Mouse (Mus musculus) left cerebral cortex, postnatal 4 days (tissue): ENCODE measurements around the gene Tln1. TPM values are rescaled to one million over a fixed set of nuclear protein-coding genes. Genes with fewer than 3 reads are reported as not detected.
"Not testable (repeated sequence)": the region's sequence is repeated elsewhere in the genome, so short reads cannot be mapped to it uniquely, and the experiment has no call there.

Experiments used
- DNase-seq: peaks from one replicate; pipeline ENCODE4 v3.0.0-alpha.2; 2022
- intact Hi-C: fragments of 180-260 bp; cut with DNase I; formaldehyde crosslinking; loops from one replicate; pipeline ENCODE4 v1.15.1; 2025
- total RNA-seq, 2 experiments: library from RNA; stranded (reverse); gene quantifications; 2 replicates each; pipeline ENCODE4 v1.2.3; 2021

Gene Tln1
- 10 to 100 TPM; 49.1 to 59.1 TPM for total RNA-seq

DNA sequence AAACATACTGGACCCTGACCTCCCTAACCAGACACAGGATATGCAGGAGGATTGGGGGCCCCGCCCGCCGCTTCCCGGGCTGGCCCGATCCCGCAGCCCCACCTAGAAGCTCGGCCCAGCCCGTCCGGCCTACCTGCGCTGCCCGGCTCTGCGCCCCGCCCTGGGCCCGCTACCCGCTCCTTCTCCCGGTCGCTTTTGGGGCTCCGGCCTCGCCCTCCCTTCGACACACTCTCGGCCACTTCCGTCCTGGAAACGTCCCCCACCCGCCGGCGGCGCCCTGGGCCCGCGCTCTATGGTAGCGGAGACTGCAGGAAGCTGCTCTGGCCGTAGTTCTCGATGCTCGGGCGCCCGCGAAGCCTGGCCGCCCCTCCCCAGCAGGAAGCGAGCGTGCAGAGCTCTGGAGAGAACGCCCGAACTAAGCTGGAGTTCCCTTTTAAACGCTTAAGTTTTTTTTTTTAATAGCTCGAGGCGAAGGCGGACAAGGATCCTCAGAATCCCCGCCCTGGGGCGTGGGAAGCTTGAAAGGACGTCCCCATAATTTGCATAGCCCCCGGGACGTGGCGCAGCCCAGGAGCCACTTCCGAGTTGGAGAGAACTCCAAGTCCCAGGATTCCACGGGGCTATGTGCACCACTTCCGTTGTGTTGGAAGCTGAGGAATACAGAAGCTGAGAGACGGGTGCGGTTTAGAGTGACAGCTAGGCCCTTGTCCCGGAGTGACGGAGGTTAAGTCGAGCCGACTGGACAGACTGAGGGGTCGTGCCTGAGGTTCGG is at the start of gene Tln1, which contains the start of gene Creb3:
TSS of gene Tln1 (minus strand) at position 695 of the 772 bp plus-strand sequence.
TSS of gene Creb3 (plus strand) at position 336 of the 772 bp plus-strand sequence.
- DNase-seq = peak; percentile 93
- intact Hi-C loops = no loop called here

DNA sequence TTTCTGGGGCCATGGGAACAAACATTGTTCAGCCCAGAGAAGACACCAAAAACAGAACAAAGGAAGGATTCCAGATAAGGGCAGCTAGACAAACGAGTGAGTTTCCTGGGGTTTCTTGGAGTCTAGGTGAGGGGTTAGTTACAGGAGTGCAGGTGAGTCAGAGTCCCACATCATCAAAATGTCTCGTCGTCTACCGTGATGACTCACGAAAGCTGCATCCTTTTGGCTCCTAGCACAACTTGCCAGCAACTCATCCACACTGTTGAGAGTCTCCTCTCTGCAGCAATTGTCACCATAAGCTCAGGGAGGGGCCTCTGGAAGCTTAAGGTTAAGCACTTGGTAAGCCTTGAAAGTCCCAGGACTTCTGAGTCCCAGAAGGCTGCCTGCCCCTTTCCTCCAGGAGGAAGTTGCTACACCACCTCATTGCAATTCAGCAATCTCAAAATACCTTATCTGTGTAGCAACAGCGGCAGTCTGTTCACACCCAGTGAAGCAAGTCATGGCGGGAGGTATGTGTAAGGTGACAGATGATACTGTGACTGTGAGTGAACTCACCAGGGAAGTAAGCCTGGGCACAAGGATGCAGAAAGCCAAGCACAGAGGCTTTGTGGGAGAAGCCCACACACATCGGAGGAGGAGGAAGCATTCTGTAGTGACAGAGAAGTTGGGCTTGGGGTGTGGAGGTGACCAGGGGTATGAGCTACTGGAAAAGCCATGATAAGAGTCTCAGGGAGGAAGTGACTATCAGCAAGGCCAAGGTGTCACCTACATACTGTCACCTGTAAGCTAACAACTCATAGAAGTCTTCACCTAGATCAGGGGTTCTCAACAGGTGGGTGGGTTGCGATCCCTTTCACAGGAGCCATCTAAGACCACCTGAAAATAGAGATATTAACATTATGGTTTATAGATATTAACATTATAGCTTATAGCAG is 42.5 kb upstream of the Tln1 start:
- no peak for DNase-seq
- intact Hi-C loops = no loop called here

GRCm38 (mm10) chr4:43604099-43604498 is 41.6 kb upstream of the Tln1 start:
- intact Hi-C loops = no loop called here
- no peak for DNase-seq

DNA sequence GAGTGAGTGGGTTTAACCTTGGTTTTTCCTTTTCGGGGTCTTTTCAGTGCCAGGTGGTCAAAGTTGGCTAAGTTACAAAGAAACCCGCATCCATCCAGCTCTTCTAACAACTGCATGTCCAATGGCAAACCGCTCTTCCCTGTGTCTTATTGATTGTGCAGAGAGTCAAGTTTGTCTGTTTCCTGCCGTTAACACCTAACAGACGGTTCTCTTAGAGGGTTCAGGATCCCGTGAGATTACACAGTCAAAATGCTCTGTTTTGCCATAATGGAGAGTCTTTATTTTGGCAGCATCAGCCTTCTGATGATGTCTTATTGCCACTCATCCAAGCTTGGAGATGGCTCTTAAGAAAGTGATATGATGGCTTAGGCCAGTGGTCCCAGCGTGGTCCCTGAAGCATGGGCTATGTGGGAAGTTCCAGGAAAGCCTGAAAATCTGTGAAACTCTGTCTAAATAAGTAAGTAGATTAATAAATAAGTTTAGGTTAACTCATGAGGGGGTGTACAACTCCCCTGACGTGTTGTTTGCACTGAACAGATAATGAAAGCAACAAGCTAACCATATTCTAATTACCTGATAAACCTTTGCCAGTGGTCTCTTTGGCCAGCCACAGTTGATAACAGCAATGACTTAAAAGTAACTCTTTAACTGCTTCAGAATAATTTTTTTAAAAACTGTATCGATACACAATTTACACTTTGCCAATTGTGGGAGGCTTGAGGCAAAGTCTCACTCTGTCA is 37.9 kb upstream of the Tln1 start:
- no peak for DNase-seq
- intact Hi-C loops = no loop called here

DNA sequence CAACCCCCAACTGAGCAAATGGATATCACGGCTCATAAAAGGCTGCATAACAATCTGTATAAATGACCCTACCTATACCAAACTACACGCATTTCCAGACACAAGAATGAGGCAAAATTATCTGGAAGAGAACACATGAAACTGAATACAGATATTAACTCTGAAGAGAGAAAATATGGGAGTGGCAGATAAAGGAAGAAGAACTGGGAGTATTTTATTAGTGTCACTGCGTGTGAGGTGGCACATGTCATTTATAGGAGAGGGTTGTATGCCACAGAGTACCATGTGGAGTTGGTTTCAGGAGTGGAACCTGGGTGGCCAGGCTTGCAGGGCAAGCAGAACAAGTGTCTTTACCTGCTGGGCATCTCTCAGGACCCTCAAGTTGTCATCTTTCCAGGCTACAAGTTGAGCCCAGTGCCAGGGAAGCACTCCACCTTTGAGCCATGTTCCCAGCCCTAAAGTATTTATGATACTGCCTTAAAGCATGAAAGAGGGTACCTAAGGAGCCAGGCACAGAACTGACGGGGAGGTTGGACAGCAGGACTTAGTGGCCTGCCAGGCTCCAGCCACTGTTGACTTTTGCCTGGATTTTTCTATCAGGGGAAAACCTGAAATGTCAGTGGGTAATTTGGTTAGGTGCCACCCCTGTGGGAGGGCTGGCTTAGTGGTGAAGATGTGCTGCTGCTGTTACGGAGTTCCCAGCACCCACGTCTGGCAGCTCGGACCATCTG is 36.3 kb upstream of the Tln1 start:
- intact Hi-C loops = no loop called here
- DNase-seq = no peak

DNA sequence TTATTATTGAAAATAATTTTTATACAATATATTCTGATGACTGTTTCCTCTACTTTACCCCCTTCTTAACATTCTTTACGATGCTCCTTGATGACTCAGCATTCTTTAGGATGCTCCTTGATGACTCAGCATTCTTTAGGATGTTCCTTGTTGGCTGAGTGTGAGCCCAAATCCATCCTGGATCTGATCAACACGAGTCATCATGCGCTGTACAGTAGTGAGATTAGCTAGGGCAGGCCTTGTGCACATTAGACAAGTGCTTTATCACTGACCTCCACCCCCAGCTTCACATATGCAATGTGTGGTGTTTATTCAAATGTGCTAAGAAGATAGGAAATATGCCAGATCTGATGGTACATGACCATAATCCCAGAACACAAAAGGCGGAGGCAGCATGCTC is 35.7 kb upstream of the Tln1 start:
- DNase-seq = no peak
- intact Hi-C loops = no loop called here

DNA sequence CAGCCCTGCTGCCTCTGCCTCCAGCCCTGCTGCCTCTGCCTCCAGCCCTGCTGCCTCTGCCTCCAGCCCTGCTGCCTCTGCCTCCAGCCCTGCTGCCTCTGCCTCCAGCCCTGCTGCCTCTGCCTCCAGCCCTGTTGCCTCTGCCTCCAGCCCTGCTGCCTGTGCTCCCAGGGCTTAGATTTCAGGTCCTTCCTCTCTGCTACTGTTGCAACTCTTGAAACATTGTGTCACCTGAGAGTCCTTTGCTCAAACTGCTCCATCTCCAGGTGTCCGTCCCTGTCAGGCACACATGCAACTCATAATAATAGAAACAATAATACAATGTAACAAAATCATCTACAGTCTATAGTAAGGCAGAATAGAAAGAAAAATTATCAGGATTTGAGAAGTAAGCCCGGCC is 34.1 kb upstream of the Tln1 start:
- DNase-seq, intact Hi-C loops: not testable (repeated sequence)

- intact Hi-C loops = no loop called here
- no peak for DNase-seq
These were observed 31.0 kb upstream of the Tln1 start for GRCm38 (mm10) chr4:43593453-43593852.

DNA sequence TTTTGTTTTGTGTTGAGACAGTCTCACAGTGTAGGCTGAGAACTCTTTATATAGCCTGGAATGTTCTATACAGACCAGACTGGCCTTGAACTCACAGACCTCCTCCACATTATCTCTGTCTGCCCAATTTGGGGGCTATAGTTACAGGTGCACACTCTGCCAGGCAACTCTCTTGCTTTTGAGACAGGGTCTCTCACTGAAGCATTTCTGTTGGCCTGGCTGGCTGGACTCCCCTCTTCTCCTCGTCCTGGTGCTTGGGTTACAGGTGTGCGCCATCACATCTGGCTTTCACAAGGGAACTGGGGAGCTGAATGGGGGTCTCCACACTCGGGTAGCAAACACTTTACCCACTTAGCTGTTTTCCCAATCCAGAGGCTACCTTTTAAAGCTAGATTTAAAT is 29.5 kb upstream of the Tln1 start:
- DNase-seq = no peak
- intact Hi-C loops = no loop called here

GRCm38 (mm10) chr4:43591543-43591942 is 29.1 kb upstream of the Tln1 start:
- no peak for DNase-seq

DNA sequence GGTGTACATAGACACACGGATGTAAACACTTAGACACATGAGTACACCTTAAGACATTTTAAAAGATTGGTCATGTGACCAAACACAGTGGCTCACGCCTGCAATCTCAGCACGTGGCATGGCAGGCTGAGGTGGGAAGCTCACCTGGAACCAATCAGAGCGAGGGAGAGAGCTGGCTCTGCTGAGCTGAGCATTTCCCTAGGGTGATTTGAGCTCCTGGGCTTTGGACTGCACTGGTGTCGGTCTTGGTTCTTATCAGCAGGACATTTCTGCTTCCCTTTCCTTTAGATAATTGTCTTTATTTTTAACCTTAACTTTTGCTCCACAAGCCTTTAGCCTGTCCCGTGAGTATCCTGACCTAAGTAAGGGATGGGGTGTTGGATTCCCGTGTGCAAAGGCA is 25.2 kb upstream of the Tln1 start:
- DNase-seq = no peak
- intact Hi-C loops = no loop called here

More at GRCm38 (mm10) chr4:43591543-43591942, 29.1 kb upstream of the Tln1 start:
- intact Hi-C loops = no loop called here

GRCm38 (mm10) chr4:43586411-43586810 is 23.9 kb upstream of the Tln1 start:
- intact Hi-C loops = no loop called here
- no peak for DNase-seq

DNA sequence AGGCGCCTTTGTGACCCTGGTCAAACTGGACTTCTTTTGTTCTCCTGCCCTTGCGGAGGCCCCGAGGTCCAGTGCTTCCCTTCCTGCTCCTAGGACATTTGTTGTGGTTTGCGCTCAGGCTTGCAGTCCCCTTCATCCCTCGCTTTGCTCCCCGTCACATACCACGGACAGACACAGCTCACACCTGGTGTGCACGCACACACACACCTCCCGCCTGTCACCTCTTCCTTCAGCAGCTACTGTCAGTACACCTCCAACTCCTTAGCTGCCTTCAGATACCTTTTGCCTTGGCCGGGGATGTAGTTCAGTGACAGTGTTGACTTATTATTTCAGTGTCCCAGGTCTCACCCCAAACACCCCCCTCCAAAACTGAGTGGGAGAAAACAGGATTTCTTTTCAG is 23.2 kb upstream of the Tln1 start:
- DNase-seq = no peak
- intact Hi-C loops = no loop called here

GRCm38 (mm10) chr4:43584444-43585416 is 22.2 kb upstream of the Tln1 start, which contains the start of gene Msmp:
Gene Msmp (minus strand): TSS chr4:43584494.
- no peak for DNase-seq
- intact Hi-C loops = no loop called here

DNA sequence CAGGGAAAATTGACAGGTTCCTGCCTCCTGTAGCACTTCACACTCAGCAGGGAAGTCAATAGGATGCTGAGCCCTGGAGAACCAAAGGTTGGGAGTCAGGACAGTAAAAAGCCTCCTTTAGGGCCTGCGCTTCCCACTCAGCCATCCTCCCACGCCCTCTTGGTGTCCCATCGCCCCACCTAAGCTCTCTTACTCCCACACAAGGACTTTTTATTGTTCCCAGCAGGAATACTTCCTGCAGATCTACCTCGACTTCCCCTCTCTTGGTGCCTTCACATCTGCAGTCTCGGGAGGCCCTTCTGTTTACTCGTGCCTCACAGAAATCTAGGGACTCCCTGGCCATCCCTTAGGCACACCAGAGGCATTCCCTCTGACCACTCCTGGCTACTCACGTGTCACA is 20.9 kb upstream of the Tln1 start:
- no peak for DNase-seq
- intact Hi-C loops = no loop called here

GRCm38 (mm10) chr4:43582241-43582640 is 19.8 kb upstream of the Tln1 start:
- DNase-seq = no peak
- intact Hi-C loops = no loop called here

GRCm38 (mm10) chr4:43581381-43581780 is 18.9 kb upstream of the Tln1 start:
- no peak for DNase-seq
- intact Hi-C loops = no loop called here

DNA sequence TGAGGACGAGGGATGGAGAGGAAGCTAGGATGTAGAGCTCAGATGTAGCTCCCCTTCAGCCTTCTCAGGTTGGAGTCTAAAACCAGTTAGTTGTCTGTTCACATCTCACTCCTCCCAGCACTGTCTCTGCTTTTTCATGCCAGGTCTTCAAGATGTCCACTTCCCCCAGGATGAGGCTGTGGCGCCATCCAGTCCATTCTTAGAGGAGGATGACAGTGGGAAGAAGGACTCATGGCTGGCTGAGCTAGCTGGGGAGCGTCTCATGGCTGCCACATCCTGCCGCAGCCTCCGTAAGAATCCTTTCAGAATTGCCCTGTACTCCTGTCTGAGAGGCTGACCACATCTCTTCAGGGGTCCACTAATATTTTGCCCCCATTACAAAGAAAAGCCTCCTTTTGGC is 18.2 kb upstream of the Tln1 start:
- intact Hi-C loops = no loop called here
- DNase-seq = no peak

DNA sequence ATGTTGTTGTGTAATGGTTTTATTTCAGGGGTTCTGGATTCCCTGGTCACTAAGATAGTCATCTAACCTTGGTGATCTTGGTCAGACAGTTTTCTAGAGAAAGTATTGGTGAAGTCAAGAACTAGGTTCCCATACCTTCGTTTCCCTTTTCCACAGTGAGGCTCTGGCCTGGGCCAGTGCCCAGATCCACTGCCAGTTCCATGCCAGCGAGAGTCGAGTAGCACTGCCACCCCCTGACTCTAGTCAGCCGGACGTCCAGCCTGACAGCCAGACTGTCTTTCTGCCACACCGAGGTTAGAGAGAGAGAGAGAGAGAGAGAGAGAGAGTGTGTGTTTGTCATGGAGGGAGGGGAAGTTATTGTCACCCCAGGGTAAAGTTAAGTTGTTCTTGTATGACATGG is 17.2 kb upstream of the Tln1 start:
- intact Hi-C loops = no loop called here

More for the DNA sequence above, 17.2 kb upstream of the Tln1 start:
- no peak for DNase-seq
